Mouse (Mus musculus) ES-E14 (cell line): ENCODE measurements around the gene Efna5. TPM values are rescaled to one million over a fixed set of nuclear protein-coding genes. Genes with fewer than 3 reads are reported as not detected.

Experiments used
- DNase-seq: peaks from one replicate; pipeline ENCODE4 v3.0.0-alpha.2; 2013; ENCODE audit warnings: low read depth, low spot score
- H3K27ac ChIP-seq: 2 replicates; pipeline ENCODE4 v1.5.1; 2012; ENCODE audit warnings: low read depth, mild to moderate bottlenecking, low read length, moderate library complexity, mixed read lengths; ENCODE audit not compliant: poor library complexity, insufficient read depth, severe bottlenecking
- H3K36me3 ChIP-seq: 2 replicates; pipeline ENCODE4 v1.6.1; 2012; ENCODE audit warnings: mild to moderate bottlenecking, low read length, moderate library complexity, mixed read lengths; ENCODE audit not compliant: control insufficient read depth, poor library complexity, insufficient read depth, severe bottlenecking
- H3K4me1 ChIP-seq, 2 experiments: fragments of 150-350 bp in 1 of 2; sonication (generic) in 1 of 2; 2 replicates each; pipeline ENCODE4 v1.6.1; 2012; ENCODE audit warnings: low read length in 2 of 2, mild to moderate bottlenecking in 1 of 2, mixed read lengths in 1 of 2; ENCODE audit not compliant: control insufficient read depth in 2 of 2, insufficient read depth in 2 of 2, poor library complexity in 1 of 2
- H3K4me3 ChIP-seq, 2 experiments: fragments of 150-350 bp in 1 of 2; sonication (generic) in 1 of 2; 2 replicates each; pipeline ENCODE4 v1.5.1; 2012; ENCODE audit warnings: low read length in 2 of 2, low read depth in 1 of 2, mild to moderate bottlenecking in 1 of 2, mixed read lengths in 1 of 2; ENCODE audit not compliant: insufficient read depth in 1 of 2, poor library complexity in 1 of 2, severe bottlenecking in 1 of 2
- H3K9ac ChIP-seq: 2 replicates; pipeline ENCODE4 v1.6.1; 2012; ENCODE audit warnings: low read depth, mild to moderate bottlenecking, low read length, mixed read lengths; ENCODE audit not compliant: poor library complexity, insufficient read depth, severe bottlenecking
- H3K9me3 ChIP-seq: fragments of 150-350 bp; sonication (generic); 2 replicates; pipeline ENCODE4 v1.6.1; 2012; ENCODE audit warnings: low read depth, mild to moderate bottlenecking, low read length; ENCODE audit not compliant: control insufficient read depth, insufficient read depth
- CHD2 ChIP-seq: IDR thresholded peaks from 2 replicates; pipeline ENCODE4 v1.6.1; 2014; ENCODE audit warnings: mild to moderate bottlenecking, low read depth, low read length, inconsistent platforms
- HCFC1 ChIP-seq: IDR thresholded peaks from 2 replicates; pipeline ENCODE4 v1.6.1; 2012; ENCODE audit warnings: low read length, inconsistent platforms, borderline replicate concordance; ENCODE audit not compliant: insufficient read depth
- MAFK ChIP-seq: IDR thresholded peaks from 2 replicates; pipeline ENCODE4 v1.6.1; 2014; ENCODE audit warnings: mild to moderate bottlenecking, low read depth, low read length, inconsistent platforms; ENCODE audit not compliant: insufficient read depth
- ZC3H11A ChIP-seq: IDR thresholded peaks from 2 replicates; pipeline ENCODE4 v1.6.1; 2012; ENCODE audit warnings: low read depth, mild to moderate bottlenecking, inconsistent platforms, low read length, borderline replicate concordance
- ZNF384 ChIP-seq: IDR thresholded peaks from 2 replicates; pipeline ENCODE4 v1.6.1; 2012; ENCODE audit warnings: low read depth, low read length, inconsistent platforms
- in situ Hi-C, 2 experiments: fragments of 600-800 bp; cut with MboI; formaldehyde crosslinking; loops; one replicate each; pipeline ENCODE4 v1.15.1; 2025; ENCODE audit warnings: low sequenced_read_pairs in 2 of 2, inconsistent platforms in 1 of 2; ENCODE audit not compliant: unreplicated experiment in 2 of 2
- total RNA-seq: library from RNA; depleted of rRNA; stranded (reverse); fragments of 300-350 nt; gene quantifications from 2 replicates; pipeline ENCODE4 v1.2.3, GENCODE M21; 2012

Efna5 gene
- total RNA-seq, 1 experiment = 3.8 TPM

GRCm38 (mm10) chr17:62807891-62808290 lies 73.2 kb downstream of the Efna5 start:
- no peak for DNase-seq
- Histone ChIP-seq H3K9ac (no peak overlapping the region), H3K27ac (no peak overlapping the region), H3K4me1 (no peaks in the 10 kb centered on the region), H3K9me3 (no peaks in the 10 kb centered on the region), H3K36me3 (no peaks in the 10 kb centered on the region), H3K4me3 (no peak overlapping the region)
- TF ChIP-seq CHD2 (no peak), HCFC1 (no peak), ZC3H11A (no peak), ZNF384 (no peak)
- in situ Hi-C loops = no loop called here

- TF ChIP-seq MAFK = no peak
- TF ChIP-seq ZNF384 = no peak
- no peak for TF ChIP-seq HCFC1
- no peak for TF ChIP-seq CHD2
- TF ChIP-seq ZC3H11A = no peak
- Histone ChIP-seq H3K9ac (no peak overlapping the region), H3K9me3 (no peaks in the 10 kb centered on the region), H3K4me3 (no peak overlapping the region), H3K36me3 (no peaks in the 10 kb centered on the region), H3K27ac (no peak overlapping the region), H3K4me1 (no peaks in the 10 kb centered on the region)
- in situ Hi-C loops = no loop called here
- no peak for DNase-seq
Measured at GRCm38 (mm10) chr17:62806646-62807045, 74.5 kb downstream of the Efna5 start.

- in situ Hi-C loops = no loop called here
- DNase-seq = no peak
- Histone ChIP-seq H3K4me1 (no peaks in the 10 kb centered on the region), H3K9me3 (no peaks in the 10 kb centered on the region), H3K4me3 (no peak overlapping the region), H3K36me3 (no peaks in the 10 kb centered on the region), H3K27ac (no peak overlapping the region), H3K9ac (no peak overlapping the region)
- TF ChIP-seq HCFC1 (no peak), ZC3H11A (no peak), ZNF384 (no peak), MAFK (no peak), CHD2 (no peak)
Measured at GRCm38 (mm10) chr17:62802748-62803147, 78.4 kb downstream of the Efna5 start.

GRCm38 (mm10) chr17:62797272-62797671 lies 83.8 kb downstream of the Efna5 start:
- H3K4me1 ChIP-seq = no peaks in the 10 kb centered on the region
- H3K36me3 ChIP-seq = no peaks in the 10 kb centered on the region
- no peaks in the 10 kb centered on the region for H3K9me3 ChIP-seq
- TF ChIP-seq HCFC1 (no peak), ZNF384 (no peak), MAFK (no peak), CHD2 (no peak), ZC3H11A (no peak)
- no peak overlapping the region for H3K4me3 ChIP-seq
- in situ Hi-C loops = no loop called here
- H3K27ac ChIP-seq = no peak overlapping the region
- DNase-seq = no peak
- no peak overlapping the region for H3K9ac ChIP-seq

- H3K27ac ChIP-seq = no peak overlapping the region
- in situ Hi-C loops = no loop called here
- TF ChIP-seq ZNF384 = no peak
- no peak for TF ChIP-seq CHD2
- no peak for TF ChIP-seq MAFK
- no peak for TF ChIP-seq HCFC1
- no peak for TF ChIP-seq ZC3H11A
- no peaks in the 10 kb centered on the region for H3K36me3 ChIP-seq
- H3K4me1 ChIP-seq = no peaks in the 10 kb centered on the region
- H3K9ac ChIP-seq = no peak overlapping the region
- no peak for DNase-seq
- no peak overlapping the region for H3K4me3 ChIP-seq
- H3K9me3 ChIP-seq = no peaks in the 10 kb centered on the region
Measured at GRCm38 (mm10) chr17:62789291-62790290, 91.5 kb downstream of the Efna5 start.
